Mouse (Mus musculus) brain, adult 2 months (tissue): Measurements from ENCODE around the gene Dguok.

ENCODE experiments used
- DNase-seq: peaks from one replicate; pipeline ENCODE4 v3.0.0; 2011; ENCODE audit warnings: low read depth, low spot score

Dguok gene

GRCm38 (mm10) chr6:83435174-83435573 lies 71.6 kb downstream of the Dguok start:
- peak; percentile 60 for DNase-seq

- no peak for DNase-seq
These were observed 73.2 kb downstream of the Dguok start for GRCm38 (mm10) chr6:83433546-83433945.

- DNase-seq: no peak
These were observed 73.8 kb downstream of the Dguok start for GRCm38 (mm10) chr6:83432966-83433365.
